Mouse (Mus musculus) stomach, embryonic 16.5 days (tissue): ENCODE results near the gene Rab43. TPM values are rescaled to one million over a fixed set of nuclear protein-coding genes. Genes with fewer than 3 reads are reported as not detected.

ENCODE experiments used
- ATAC-seq: fragments of 200-750 bp; cut with Nextera tagmentation; 2 replicates; pipeline ENCODE4 v1.8.0; 2017; ENCODE audit warnings: moderate number of reproducible peaks, moderate TSS enrichment; ENCODE audit not compliant: insufficient read depth, low FRiP score
- H3K27ac ChIP-seq: fragments of 300-500 bp; sonication (generic); 2 replicates; pipeline ENCODE4 v1.5.1; 2014; ENCODE audit warnings: low read length
- H3K27me3 ChIP-seq: fragments of 300-500 bp; sonication (generic); 2 replicates; pipeline ENCODE4 v1.6.1; 2014; ENCODE audit warnings: low read length, control low read depth, mixed read lengths; ENCODE audit not compliant: control insufficient read depth, insufficient read depth
- H3K36me3 ChIP-seq: fragments of 300-500 bp; sonication (generic); 2 replicates; pipeline ENCODE4 v1.6.1; 2014; ENCODE audit warnings: low read length; ENCODE audit not compliant: control insufficient read depth, insufficient read depth
- H3K4me1 ChIP-seq: fragments of 300-500 bp; sonication (generic); 2 replicates; pipeline ENCODE4 v1.6.1; 2014; ENCODE audit warnings: low read length, control low read depth, mixed read lengths; ENCODE audit not compliant: control insufficient read depth, insufficient read depth
- H3K4me2 ChIP-seq: fragments of 300-500 bp; sonication (generic); 2 replicates; pipeline ENCODE4 v1.6.1; 2014; ENCODE audit warnings: low read depth, low read length, mixed read lengths
- H3K4me3 ChIP-seq: fragments of 300-500 bp; sonication (generic); replicated peaks from 2 replicates; pipeline ENCODE4 v1.5.1; 2014; ENCODE audit warnings: mild to moderate bottlenecking, low read length
- H3K9ac ChIP-seq: fragments of 300-500 bp; sonication (generic); 2 replicates; pipeline ENCODE4 v1.6.1; 2014; ENCODE audit warnings: low read length
- H3K9me3 ChIP-seq: fragments of 300-500 bp; sonication (generic); replicated peaks from 2 replicates; pipeline ENCODE4 v1.6.1; 2016; ENCODE audit warnings: low read length, control low read depth; ENCODE audit not compliant: control insufficient read depth
- WGBS: fragments of 180-500 bp; shearing (Covaris S2); extraction: QIAGEN DNeasy Blood & Tissue Kit; methylation state at CpG from one replicate; pipeline ENCODE4 v1.1.7; 2014; 5-methylcytosine and 5-hydroxymethylcytosine counted together
- polyA plus RNA-seq: library from polyadenylated mRNA; unstranded; fragments of >200 nt; fragmentation: Nextera tagmentation; extraction: Ambion mirVana; gene quantifications from 2 replicates; pipeline ENCODE4 v1.2.1, GENCODE M21; 2015

The Rab43 gene
- polyA plus RNA-seq, 1 experiment from 2014 or later = 10.7 TPM

GRCm38 (mm10) chr6:87750184-87750910 lies 61.6 kb downstream of the Rab43 start:
- no peak for ATAC-seq
- WGBS = 88% methylated on average over 8 of the region's 8 CpGs
- no peak overlapping the region for H3K27ac ChIP-seq

GRCm38 (mm10) chr6:87748531-87748930 lies 63.4 kb downstream of the Rab43 start:
- no peak overlapping the region for H3K4me3 ChIP-seq
- no peaks in the 10 kb centered on the region for H3K9me3 ChIP-seq
- ATAC-seq = no peak
- H3K36me3 ChIP-seq = no peaks in the 10 kb centered on the region
- no peak overlapping the region for H3K27ac ChIP-seq
- WGBS = 79% methylated on average over 6 of the region's 6 CpGs
- H3K4me2 ChIP-seq = no peak overlapping the region
- no peaks in the 10 kb centered on the region for H3K27me3 ChIP-seq
- H3K4me1 ChIP-seq = peaks cover 10% of the 10 kb centered on the region; the same call in 1 of the 2 replicates
- H3K9ac ChIP-seq = no peak overlapping the region

More at GRCm38 (mm10) chr6:87750184-87750910, 61.6 kb downstream of the Rab43 start:
- Histone ChIP-seq H3K4me2 (no peak overlapping the region), H3K9ac (no peak overlapping the region), H3K27me3 (no peaks in the 10 kb centered on the region), H3K4me1 (peaks cover 10% of the 10 kb centered on the region; the same call in 1 of the 2 replicates), H3K4me3 (no peak overlapping the region), H3K36me3 (no peaks in the 10 kb centered on the region), H3K9me3 (no peaks in the 10 kb centered on the region)

- Histone ChIP-seq H3K9me3 (no peaks in the 10 kb centered on the region), H3K4me1 (peaks cover 10% of the 10 kb centered on the region; the same call in 1 of the 2 replicates), H3K36me3 (no peaks in the 10 kb centered on the region), H3K4me2 (no peak overlapping the region), H3K9ac (no peak overlapping the region), H3K27me3 (no peaks in the 10 kb centered on the region), H3K4me3 (no peak overlapping the region), H3K27ac (no peak overlapping the region)
- no peak for ATAC-seq
- 79% methylated on average over 2 of the region's 2 CpGs for WGBS
These were observed 63.9 kb downstream of the Rab43 start for GRCm38 (mm10) chr6:87748078-87748477.

DNA sequence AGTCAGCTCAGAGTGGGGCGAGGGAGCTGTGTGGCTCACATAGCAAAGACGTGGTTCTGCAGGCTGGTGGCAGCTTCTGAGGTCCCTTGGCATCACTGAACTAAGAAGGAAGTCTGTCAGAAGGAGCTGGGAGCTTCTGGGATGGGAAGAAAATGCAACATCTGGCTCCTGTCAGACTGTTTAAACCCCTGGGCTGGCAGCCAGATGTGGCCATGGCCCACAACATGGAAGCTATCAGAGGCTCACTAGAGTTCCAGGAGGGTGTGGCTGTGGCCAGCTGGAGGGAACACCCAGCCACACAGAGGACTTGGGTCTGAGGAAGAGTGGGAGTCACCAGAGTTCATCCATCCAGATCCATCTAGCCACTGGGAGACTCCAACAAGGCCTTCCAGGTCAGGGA lies 65.1 kb downstream of the Rab43 start:
- Histone ChIP-seq H3K4me3 (no peak overlapping the region), H3K4me2 (no peak overlapping the region), H3K27me3 (no peaks in the 10 kb centered on the region), H3K36me3 (no peaks in the 10 kb centered on the region), H3K4me1 (peaks cover 10% of the 10 kb centered on the region; the same call in 1 of the 2 replicates), H3K27ac (peak overlapping the region; percentile 47; the same call in 1 of the 2 replicates), H3K9ac (no peak overlapping the region), H3K9me3 (no peaks in the 10 kb centered on the region)
- peak; percentile 76; the same call in 1 of the 2 replicates for ATAC-seq
- WGBS = 56% methylated on average over 2 of the region's 2 CpGs

DNA sequence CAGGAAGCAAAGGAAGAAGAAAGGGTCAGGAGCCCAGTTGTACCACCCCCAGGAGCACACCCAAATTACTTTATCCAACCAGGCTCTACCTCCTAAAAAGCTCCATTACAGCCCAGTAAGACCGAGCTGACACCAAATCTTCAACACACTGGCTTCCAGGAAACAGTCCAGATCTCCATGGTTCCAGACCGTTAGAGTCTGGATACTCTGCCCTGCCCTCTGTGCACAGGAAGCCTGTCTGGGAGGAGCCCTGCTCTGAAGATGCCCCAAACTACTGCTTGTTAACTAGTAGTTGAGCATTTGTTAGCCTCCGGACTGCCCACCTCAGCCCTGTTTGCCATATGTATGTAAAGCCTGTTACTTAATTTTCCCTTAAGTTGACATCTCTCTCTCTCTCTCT lies 65.9 kb downstream of the Rab43 start:
- H3K9me3 ChIP-seq = no peaks in the 10 kb centered on the region
- no peak overlapping the region for H3K4me3 ChIP-seq
- H3K9ac ChIP-seq = no peak overlapping the region
- 0 out of 2 replicates have a peak overlapping the region, but pooled peaks have one; percentile 1 for H3K27ac ChIP-seq
- no peak overlapping the region for H3K4me2 ChIP-seq
- no peaks in the 10 kb centered on the region for H3K27me3 ChIP-seq
- H3K36me3 ChIP-seq = no peaks in the 10 kb centered on the region
- 46% methylated on average over 3 of the region's 3 CpGs for WGBS
- ATAC-seq = no peak
- H3K4me1 ChIP-seq = peaks cover 10% of the 10 kb centered on the region; the same call in 1 of the 2 replicates

GRCm38 (mm10) chr6:87745301-87745700 lies 66.7 kb downstream of the Rab43 start:
- Histone ChIP-seq H3K4me1 (peaks cover 10% of the 10 kb centered on the region; the same call in 1 of the 2 replicates), H3K4me3 (no peak overlapping the region), H3K4me2 (no peak overlapping the region), H3K36me3 (no peaks in the 10 kb centered on the region), H3K27ac (no peak overlapping the region), H3K9me3 (no peaks in the 10 kb centered on the region), H3K27me3 (no peaks in the 10 kb centered on the region), H3K9ac (no peak overlapping the region)
- 28% methylated on average over 1 of the region's 1 CpGs for WGBS
- no peak for ATAC-seq

GRCm38 (mm10) chr6:87744632-87745031 lies 67.3 kb downstream of the Rab43 start:
- ATAC-seq = no peak
- no peaks in the 10 kb centered on the region for H3K27me3 ChIP-seq
- H3K27ac ChIP-seq = no peak overlapping the region
- no peak overlapping the region for H3K4me3 ChIP-seq
- no peak overlapping the region for H3K9ac ChIP-seq
- 80% methylated on average over 3 of the region's 3 CpGs for WGBS
- peaks cover 10% of the 10 kb centered on the region; the same call in 1 of the 2 replicates for H3K4me1 ChIP-seq
- no peaks in the 10 kb centered on the region for H3K36me3 ChIP-seq
- no peaks in the 10 kb centered on the region for H3K9me3 ChIP-seq
- no peak overlapping the region for H3K4me2 ChIP-seq

GRCm38 (mm10) chr6:87743281-87743680 lies 68.7 kb downstream of the Rab43 start:
- no peak for ATAC-seq
- peaks cover 10% of the 10 kb centered on the region; the same call in 1 of the 2 replicates for H3K4me1 ChIP-seq
- H3K9me3 ChIP-seq = no peaks in the 10 kb centered on the region
- no peak overlapping the region for H3K27ac ChIP-seq
- 71% methylated on average over 5 of the region's 5 CpGs for WGBS
- no peaks in the 10 kb centered on the region for H3K27me3 ChIP-seq
- H3K4me2 ChIP-seq = no peak overlapping the region
- no peak overlapping the region for H3K4me3 ChIP-seq
- no peaks in the 10 kb centered on the region for H3K36me3 ChIP-seq
- no peak overlapping the region for H3K9ac ChIP-seq

- Histone ChIP-seq H3K27me3 (no peaks in the 10 kb centered on the region), H3K4me2 (no peak overlapping the region), H3K9ac (no peak overlapping the region), H3K27ac (no peak overlapping the region), H3K4me1 (peaks cover 14% of the 10 kb centered on the region; the same call in 1 of the 2 replicates), H3K9me3 (no peaks in the 10 kb centered on the region), H3K4me3 (no peak overlapping the region), H3K36me3 (no peaks in the 10 kb centered on the region)
- no peak for ATAC-seq
- 77% methylated on average over 5 of the region's 5 CpGs for WGBS
These were observed 69.2 kb downstream of the Rab43 start for GRCm38 (mm10) chr6:87742804-87743203.
